Mouse (Mus musculus) hindbrain, embryonic 12.5 days (tissue): ENCODE measurements around the gene Il1r1. TPM values are rescaled to one million over a fixed set of nuclear protein-coding genes. Genes with fewer than 3 reads are reported as not detected.

Source experiments
- ATAC-seq: fragments of 200-750 bp; cut with Nextera tagmentation; 2 replicates; pipeline ENCODE4 v1.8.0; 2017; ENCODE audit warnings: moderate TSS enrichment; ENCODE audit not compliant: low FRiP score
- H3K27ac ChIP-seq: fragments of 300-500 bp; sonication (generic); 2 replicates; pipeline ENCODE4 v1.5.1; 2016; ENCODE audit warnings: mild to moderate bottlenecking
- H3K27me3 ChIP-seq: fragments of 300-500 bp; sonication (generic); 2 replicates; pipeline ENCODE4 v1.6.1; 2016; ENCODE audit warnings: mild to moderate bottlenecking
- H3K36me3 ChIP-seq: fragments of 300-500 bp; sonication (generic); 2 replicates; pipeline ENCODE4 v1.6.1; 2016; ENCODE audit warnings: mild to moderate bottlenecking
- H3K4me1 ChIP-seq: fragments of 300-500 bp; sonication (generic); 2 replicates; pipeline ENCODE4 v1.6.1; 2016
- H3K4me2 ChIP-seq: fragments of 300-500 bp; sonication (generic); replicated peaks from 2 replicates; pipeline ENCODE4 v1.6.1; 2016; ENCODE audit warnings: mild to moderate bottlenecking
- H3K4me3 ChIP-seq: fragments of 300-500 bp; sonication (generic); 2 replicates; pipeline ENCODE4 v1.5.1; 2016; ENCODE audit warnings: mild to moderate bottlenecking
- H3K9ac ChIP-seq: fragments of 300-500 bp; sonication (generic); 2 replicates; pipeline ENCODE4 v1.6.1; 2016; ENCODE audit warnings: mild to moderate bottlenecking, moderate library complexity
- H3K9me3 ChIP-seq: fragments of 300-500 bp; sonication (generic); replicated peaks from 2 replicates; pipeline ENCODE4 v1.6.1; 2016; ENCODE audit warnings: mild to moderate bottlenecking
- WGBS: fragments of 180-500 bp; shearing (Covaris S2); methylation state at CpG from one replicate; pipeline ENCODE4 v1.1.7; 2016; 5-methylcytosine and 5-hydroxymethylcytosine counted together
- polyA plus RNA-seq: library from polyadenylated mRNA; unstranded; fragments of >200 nt; fragmentation: Nextera tagmentation; extraction: Ambion mirVana; gene quantifications from 2 replicates; pipeline ENCODE4 v1.2.1, GENCODE M21; 2016

Gene Il1r1
- polyA plus RNA-seq, 1 experiment from 2014 or later = 1.4 TPM

- no peaks in the 10 kb centered on the region for H3K9me3 ChIP-seq
- ATAC-seq = no peak
- H3K36me3 ChIP-seq = no peaks in the 10 kb centered on the region
- H3K9ac ChIP-seq = no peak overlapping the region
- H3K27ac ChIP-seq = no peak overlapping the region
- 0 out of 2 replicates have a peak, but pooled peaks cover 2% of the 10 kb centered on the region for H3K4me1 ChIP-seq
- H3K4me2 ChIP-seq = no peak overlapping the region
- H3K4me3 ChIP-seq = no peak overlapping the region
- 80% methylated on average over 3 of the region's 3 CpGs for WGBS
- H3K27me3 ChIP-seq = no peaks in the 10 kb centered on the region
Observed at GRCm38 (mm10) chr1:40233621-40234020, 8.7 kb downstream of the Il1r1 start.

DNA sequence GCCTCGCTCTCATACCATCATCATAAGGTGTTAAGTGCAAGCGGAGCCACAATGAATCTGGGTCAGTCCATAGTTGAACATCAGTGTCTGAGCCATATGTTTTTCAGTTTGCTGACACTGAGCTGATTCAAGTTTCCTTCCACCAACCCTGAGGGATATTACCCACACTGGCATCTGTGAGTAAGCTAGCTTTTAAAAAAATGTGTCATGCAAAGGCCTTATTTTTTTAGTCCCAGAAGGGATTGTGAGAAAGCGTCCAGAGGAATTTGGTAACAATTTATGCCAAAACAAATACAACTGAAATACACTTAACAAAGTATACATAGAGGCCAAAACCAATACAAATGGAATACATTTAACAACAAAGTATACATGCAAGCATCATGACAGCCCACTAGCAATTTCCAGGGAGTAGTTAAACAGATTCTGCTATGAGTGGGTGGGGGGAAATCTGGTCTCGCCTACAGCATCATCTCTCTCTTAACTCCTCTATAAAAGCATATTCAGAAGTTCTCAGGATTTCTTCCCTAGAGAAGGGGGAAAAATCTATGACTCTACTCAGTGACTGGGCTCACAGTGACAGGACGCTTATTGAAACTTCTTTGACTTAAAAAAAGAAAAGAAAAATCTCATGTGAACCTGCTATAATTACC is 10.8 kb downstream of the Il1r1 start:
- Histone ChIP-seq H3K27ac (no peak overlapping the region), H3K9ac (no peak overlapping the region), H3K9me3 (no peaks in the 10 kb centered on the region), H3K36me3 (no peaks in the 10 kb centered on the region), H3K4me3 (no peak overlapping the region), H3K4me2 (no peak overlapping the region), H3K27me3 (no peaks in the 10 kb centered on the region), H3K4me1 (0 out of 2 replicates have a peak, but pooled peaks cover 2% of the 10 kb centered on the region)
- 88% methylated on average over 5 of the region's 5 CpGs for WGBS
- ATAC-seq = no peak

DNA sequence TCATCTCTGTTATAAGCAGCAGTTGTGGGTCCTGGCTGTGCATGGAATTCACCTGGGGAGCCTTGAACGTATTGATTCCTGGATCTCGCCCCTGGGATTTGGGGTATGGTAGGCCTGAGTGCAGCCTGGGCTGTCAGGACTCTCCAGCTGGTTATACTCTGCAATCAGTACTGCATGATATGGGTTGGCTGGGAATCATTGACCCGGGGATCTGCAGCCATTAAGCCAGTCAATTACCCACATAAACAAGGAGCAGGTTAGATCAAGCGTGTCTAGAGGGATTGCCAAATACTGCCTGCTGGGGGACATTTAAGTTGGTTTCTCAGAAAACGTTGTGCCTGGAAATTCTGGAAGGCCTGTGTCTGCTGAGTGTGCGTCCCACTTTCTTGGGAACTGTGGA is 11.8 kb downstream of the Il1r1 start:
- no peak for ATAC-seq
- Histone ChIP-seq H3K9ac (no peak overlapping the region), H3K27ac (no peak overlapping the region), H3K4me3 (no peak overlapping the region), H3K4me1 (0 out of 2 replicates have a peak, but pooled peaks cover 2% of the 10 kb centered on the region), H3K4me2 (no peak overlapping the region), H3K27me3 (no peaks in the 10 kb centered on the region), H3K9me3 (no peaks in the 10 kb centered on the region), H3K36me3 (no peaks in the 10 kb centered on the region)
- 71% methylated on average over 6 of the region's 6 CpGs for WGBS

DNA sequence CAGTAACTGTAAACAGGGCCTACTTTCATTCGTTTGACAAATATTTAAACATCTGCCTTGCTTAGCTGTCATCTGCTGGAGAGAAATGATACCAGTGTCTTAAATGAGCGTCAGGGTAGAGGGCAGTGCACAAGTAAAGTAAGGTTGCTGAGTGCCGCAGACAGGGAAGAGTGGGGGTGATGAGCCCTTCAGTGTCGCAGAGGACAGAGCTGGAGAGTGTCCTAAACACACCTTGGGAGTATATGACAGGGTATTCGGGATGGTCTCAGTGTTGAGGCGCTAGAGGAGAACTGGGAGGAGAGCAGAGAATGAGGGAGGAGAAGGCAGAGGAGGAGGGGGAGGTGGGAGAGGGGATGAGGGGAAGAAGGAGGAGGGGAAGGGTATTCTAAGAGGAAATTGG is 12.2 kb downstream of the Il1r1 start:
- 74% methylated on average over 6 of the region's 6 CpGs for WGBS
- Histone ChIP-seq H3K27ac (no peak overlapping the region), H3K27me3 (no peaks in the 10 kb centered on the region), H3K4me1 (0 out of 2 replicates have a peak, but pooled peaks cover 2% of the 10 kb centered on the region), H3K9ac (no peak overlapping the region), H3K36me3 (no peaks in the 10 kb centered on the region), H3K9me3 (no peaks in the 10 kb centered on the region), H3K4me2 (no peak overlapping the region), H3K4me3 (no peak overlapping the region)
- no peak for ATAC-seq

- WGBS = 89% methylated on average over 9 of the region's 9 CpGs
- no peak overlapping the region for H3K27ac ChIP-seq
- H3K9ac ChIP-seq = no peak overlapping the region
- no peaks in the 10 kb centered on the region for H3K27me3 ChIP-seq
- no peaks in the 10 kb centered on the region for H3K4me1 ChIP-seq
- no peak overlapping the region for H3K4me2 ChIP-seq
- no peaks in the 10 kb centered on the region for H3K9me3 ChIP-seq
- no peak for ATAC-seq
- H3K4me3 ChIP-seq = no peak overlapping the region
- H3K36me3 ChIP-seq = no peaks in the 10 kb centered on the region
Observed at GRCm38 (mm10) chr1:40240353-40241092, 15.6 kb downstream of the Il1r1 start.

- no peak for ATAC-seq
- Histone ChIP-seq H3K4me3 (no peak overlapping the region), H3K36me3 (no peaks in the 10 kb centered on the region), H3K4me2 (no peak overlapping the region), H3K9ac (no peak overlapping the region), H3K27ac (no peak overlapping the region), H3K9me3 (no peaks in the 10 kb centered on the region), H3K4me1 (no peaks in the 10 kb centered on the region), H3K27me3 (no peaks in the 10 kb centered on the region)
- WGBS = 96% methylated on average over 1 of the region's 1 CpGs
Observed at GRCm38 (mm10) chr1:40242717-40243116, 17.8 kb downstream of the Il1r1 start.

DNA sequence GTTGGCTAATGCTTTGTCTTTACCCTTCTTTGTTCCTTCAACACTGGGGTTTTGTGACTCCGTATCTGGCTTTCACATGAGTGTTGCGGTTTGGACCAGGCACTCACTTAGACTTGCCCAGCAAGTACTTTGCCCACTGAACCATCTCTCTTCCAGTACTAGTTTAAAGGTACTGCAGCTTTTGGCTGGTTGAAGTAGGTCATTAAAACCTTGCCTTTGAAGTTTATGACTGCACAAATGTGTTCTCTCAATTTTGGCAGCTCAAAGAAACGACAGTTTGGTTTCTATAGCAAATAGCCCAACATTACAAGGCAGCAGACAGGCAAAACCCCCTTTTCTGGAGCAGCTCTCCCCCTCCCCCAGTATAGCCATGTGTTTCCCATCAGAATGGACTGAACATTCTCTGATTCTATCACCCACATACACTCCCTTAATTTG is 18.7 kb downstream of the Il1r1 start:
- H3K27ac ChIP-seq = no peak overlapping the region
- ATAC-seq = no peak
- H3K27me3 ChIP-seq = no peaks in the 10 kb centered on the region
- no peaks in the 10 kb centered on the region for H3K4me1 ChIP-seq
- H3K36me3 ChIP-seq = no peaks in the 10 kb centered on the region
- no peak overlapping the region for H3K9ac ChIP-seq
- H3K4me2 ChIP-seq = no peak overlapping the region
- WGBS = 90% methylated on average over 3 of the region's 3 CpGs
- H3K4me3 ChIP-seq = no peak overlapping the region
- H3K9me3 ChIP-seq = no peaks in the 10 kb centered on the region

- Histone ChIP-seq H3K4me3 (no peak overlapping the region), H3K9me3 (no peaks in the 10 kb centered on the region), H3K4me2 (no peak overlapping the region), H3K9ac (no peak overlapping the region), H3K27me3 (no peaks in the 10 kb centered on the region), H3K27ac (no peak overlapping the region), H3K4me1 (no peaks in the 10 kb centered on the region), H3K36me3 (no peaks in the 10 kb centered on the region)
- no peak for ATAC-seq
- WGBS = 57% methylated on average over 4 of the region's 4 CpGs
Observed at GRCm38 (mm10) chr1:40250425-40250824, 25.5 kb downstream of the Il1r1 start.

DNA sequence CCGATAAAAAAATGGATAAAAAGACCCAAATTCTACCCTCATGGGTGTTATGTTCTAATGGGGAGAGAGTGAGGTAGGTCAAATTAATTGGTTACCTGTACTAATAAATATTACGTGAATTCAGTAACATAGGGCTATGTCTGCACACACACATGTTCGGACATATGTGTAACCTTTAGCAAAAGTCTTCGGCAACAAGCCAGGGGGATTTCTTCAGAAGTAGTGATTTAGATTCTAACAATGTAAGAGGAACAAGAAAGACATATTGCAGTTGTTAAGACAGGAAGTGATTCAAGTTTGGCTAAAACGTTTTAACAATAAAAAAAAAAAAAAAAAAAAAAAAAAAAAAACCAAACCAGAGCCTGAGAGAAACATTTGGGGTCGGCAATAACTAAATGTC is 27.6 kb downstream of the Il1r1 start:
- Histone ChIP-seq H3K4me1 (no peaks in the 10 kb centered on the region), H3K4me2 (no peak overlapping the region), H3K4me3 (no peak overlapping the region), H3K9ac (no peak overlapping the region), H3K27me3 (no peaks in the 10 kb centered on the region), H3K36me3 (no peaks in the 10 kb centered on the region), H3K9me3 (no peaks in the 10 kb centered on the region), H3K27ac (no peak overlapping the region)
- WGBS = 86% methylated on average over 6 of the region's 6 CpGs
- no peak for ATAC-seq

DNA sequence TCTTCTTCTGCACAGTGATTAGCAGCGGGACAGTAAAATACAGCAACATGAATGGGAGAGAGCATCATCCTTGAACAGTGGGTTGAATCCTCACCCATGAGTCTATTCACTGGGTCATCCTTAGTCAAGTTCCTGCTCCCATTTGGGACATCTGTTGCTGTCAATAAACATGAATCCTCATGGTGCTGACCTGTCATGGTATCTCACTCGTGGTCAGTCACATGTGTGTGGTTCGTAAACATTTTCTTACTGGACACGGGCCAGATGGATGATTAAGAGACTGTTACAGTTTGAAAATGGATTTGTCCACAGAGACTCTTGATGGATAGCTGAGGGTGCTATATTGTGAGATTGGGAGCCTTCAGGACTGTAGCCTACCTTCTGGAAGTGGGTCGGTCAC is 29.1 kb downstream of the Il1r1 start:
- no peak overlapping the region for H3K9ac ChIP-seq
- no peak overlapping the region for H3K4me3 ChIP-seq
- no peaks in the 10 kb centered on the region for H3K4me1 ChIP-seq
- H3K4me2 ChIP-seq = no peak overlapping the region
- 88% methylated on average over 5 of the region's 5 CpGs for WGBS
- H3K36me3 ChIP-seq = no peaks in the 10 kb centered on the region
- no peaks in the 10 kb centered on the region for H3K27me3 ChIP-seq
- H3K27ac ChIP-seq = no peak overlapping the region
- ATAC-seq = no peak
- no peaks in the 10 kb centered on the region for H3K9me3 ChIP-seq

GRCm38 (mm10) chr1:40254347-40255057 is 29.6 kb downstream of the Il1r1 start:
- no peak for ATAC-seq
- Histone ChIP-seq H3K36me3 (no peaks in the 10 kb centered on the region), H3K27ac (no peak overlapping the region), H3K4me1 (no peaks in the 10 kb centered on the region), H3K4me2 (no peak overlapping the region), H3K9me3 (no peaks in the 10 kb centered on the region), H3K27me3 (no peaks in the 10 kb centered on the region), H3K4me3 (no peak overlapping the region), H3K9ac (no peak overlapping the region)
- 59% methylated on average over 3 of the region's 3 CpGs for WGBS

DNA sequence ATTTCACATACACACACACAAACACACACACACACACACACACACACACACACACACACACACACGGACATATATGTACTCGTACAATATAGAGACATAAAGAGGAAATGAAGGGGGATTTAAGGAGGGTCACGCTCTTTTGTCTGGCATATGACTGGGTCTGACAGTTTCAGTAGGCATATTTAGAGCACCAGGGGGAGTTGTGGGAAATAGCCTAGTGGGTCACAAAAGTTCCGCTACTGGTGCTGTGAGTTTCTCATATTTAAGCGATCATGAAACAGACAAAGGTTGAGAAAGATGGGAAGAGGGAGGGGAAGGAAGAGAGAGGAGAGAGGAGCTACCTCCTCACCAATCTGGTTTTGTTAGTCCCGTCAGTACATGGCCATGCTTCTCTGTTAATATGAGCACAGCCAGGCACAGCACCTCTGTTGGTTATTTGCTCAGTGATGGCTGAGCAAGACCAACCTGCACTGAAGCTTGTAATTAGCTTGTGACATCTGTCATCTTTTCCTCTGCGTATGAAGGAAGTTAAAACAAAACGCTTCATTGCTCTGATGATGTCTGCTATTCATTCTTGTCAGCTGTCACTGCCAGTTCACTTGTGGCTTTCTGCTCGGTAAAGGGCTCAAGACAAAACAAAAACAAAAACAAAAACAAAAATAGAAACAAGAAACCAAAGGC is 37.7 kb downstream of the Il1r1 start:
- 71% methylated on average over 9 of the region's 9 CpGs for WGBS
- H3K27me3 ChIP-seq = 0 out of 2 replicates have a peak, but pooled peaks cover 6% of the 10 kb centered on the region
- H3K27ac ChIP-seq = no peak overlapping the region
- no peak overlapping the region for H3K4me2 ChIP-seq
- H3K9ac ChIP-seq = no peak overlapping the region
- H3K4me1 ChIP-seq = peaks cover 8% of the 10 kb centered on the region; the same call in 1 of the 2 replicates
- ATAC-seq = no peak
- no peak overlapping the region for H3K4me3 ChIP-seq
- H3K36me3 ChIP-seq = no peaks in the 10 kb centered on the region
- no peaks in the 10 kb centered on the region for H3K9me3 ChIP-seq
